Mouse (Mus musculus) stomach, postnatal 0 days (tissue): ENCODE data around the gene Zic4. TPM values are rescaled to one million over a fixed set of nuclear protein-coding genes. Genes with fewer than 3 reads are reported as not detected.
A peak's percentile ranks its signal among the peaks of the same experiment; 100 is the strongest.

Experiments used
- ATAC-seq: fragments of 200-750 bp; cut with Nextera tagmentation; 2 replicates; pipeline ENCODE4 v1.8.0; 2017; ENCODE audit not compliant: low FRiP score, low TSS enrichment
- DNase-seq: peaks from one replicate; pipeline ENCODE4 v3.0.0-alpha.2; 2016; ENCODE audit warnings: low spot score
- H3K27ac ChIP-seq: fragments of 300-500 bp; sonication (generic); replicated peaks from 2 replicates; pipeline ENCODE4 v1.5.1; 2014; ENCODE audit warnings: mild to moderate bottlenecking, control low read depth
- H3K27me3 ChIP-seq: fragments of 300-500 bp; sonication (generic); 2 replicates; pipeline ENCODE4 v1.6.1; 2014; ENCODE audit warnings: low read length; ENCODE audit not compliant: control insufficient read depth, insufficient read depth
- H3K36me3 ChIP-seq: fragments of 300-500 bp; sonication (generic); 2 replicates; pipeline ENCODE4 v1.6.1; 2014; ENCODE audit warnings: low read length, mixed read lengths; ENCODE audit not compliant: control insufficient read depth, insufficient read depth
- H3K4me1 ChIP-seq: fragments of 300-500 bp; sonication (generic); replicated peaks from 2 replicates; pipeline ENCODE4 v1.6.1; 2014; ENCODE audit warnings: antibody characterized with exemption; ENCODE audit not compliant: control insufficient read depth, insufficient read depth
- H3K4me2 ChIP-seq: fragments of 300-500 bp; sonication (generic); replicated peaks from 2 replicates; pipeline ENCODE4 v1.6.1; 2014; ENCODE audit warnings: low read depth, mild to moderate bottlenecking, control low read depth, moderate library complexity
- H3K4me3 ChIP-seq: fragments of 300-500 bp; sonication (generic); 2 replicates; pipeline ENCODE4 v1.5.1; 2014; ENCODE audit warnings: low read depth, low read length, control low read depth
- H3K9ac ChIP-seq: fragments of 300-500 bp; sonication (generic); 2 replicates; pipeline ENCODE4 v1.6.1; 2014; ENCODE audit warnings: mild to moderate bottlenecking, low read length, control low read depth, mixed read lengths
- H3K9me3 ChIP-seq: fragments of 300-500 bp; sonication (generic); 2 replicates; pipeline ENCODE4 v1.6.1; 2016; ENCODE audit warnings: low read length; ENCODE audit not compliant: control insufficient read depth
- CTCF ChIP-seq: IDR thresholded peaks from 2 replicates; pipeline ENCODE4 v1.5.1; 2016; ENCODE audit warnings: antibody characterized with exemption, low read depth, mild to moderate bottlenecking, moderate library complexity
- EP300 ChIP-seq: optimal IDR thresholded peaks from 2 replicates; pipeline ENCODE3; 2016; ENCODE audit warnings: antibody characterized with exemption
- WGBS: fragments of 180-500 bp; shearing (Covaris S2); extraction: QIAGEN DNeasy Blood & Tissue Kit; methylation state at CpG from one replicate; pipeline ENCODE4 v1.1.7; 2014; 5-methylcytosine and 5-hydroxymethylcytosine counted together
- polyA plus RNA-seq: library from polyadenylated mRNA; unstranded; fragments of >200 nt; fragmentation: Nextera tagmentation; extraction: Ambion mirVana; gene quantifications from 2 replicates; pipeline ENCODE4 v1.2.1, GENCODE M21; 2015

The Zic4 gene
- polyA plus RNA-seq, 1 experiment from 2014 or later, result not detected

- Histone ChIP-seq H3K4me2 (peak within 1 kb of the TSS; percentile 52), H3K27ac (no peak within 1 kb of the TSS), H3K9ac (no peak within 1 kb of the TSS), H3K27me3 (peaks cover 37% of the 10 kb centered on the region), H3K36me3 (no peaks in the 10 kb centered on the region), H3K9me3 (no peaks in the 10 kb centered on the region), H3K4me1 (no peaks in the 10 kb centered on the region; the same call in 1 of the 2 replicates), H3K4me3 (peak within 1 kb of the TSS; percentile 37)
- TF ChIP-seq EP300, result no peak
- TF ChIP-seq CTCF, result no peak
- no peak for DNase-seq
- ATAC-seq, result no peak
- under 1% methylated on average over 26 of the region's 33 CpGs for WGBS
These were observed 3.5 kb downstream of the Zic4 start, which contains the start of gene Zic1 for GRCm38 (mm10) chr9:91365664-91366063. TSS of gene Zic1 (minus strand) at chr9:91365810.

GRCm38 (mm10) chr9:91366226-91366998 is 4.2 kb downstream of the Zic4 start:
- DNase-seq, result no peak
- WGBS, result 3% methylated on average over 17 of the region's 18 CpGs

GRCm38 (mm10) chr9:91366999-91367811 is 5.0 kb downstream of the Zic4 start:
- WGBS, result 3% methylated on average over 30 of the region's 30 CpGs
- ATAC-seq, result no peak

More at GRCm38 (mm10) chr9:91366226-91366998, 4.2 kb downstream of the Zic4 start:
- Histone ChIP-seq H3K27ac (no peak overlapping the region), H3K4me1 (no peaks in the 10 kb centered on the region; the same call in 1 of the 2 replicates), H3K4me3 (no peak overlapping the region), H3K27me3 (peaks cover 37% of the 10 kb centered on the region), H3K36me3 (no peaks in the 10 kb centered on the region), H3K9ac (no peak overlapping the region), H3K4me2 (no peak overlapping the region), H3K9me3 (no peaks in the 10 kb centered on the region)
- TF ChIP-seq EP300 (no peak), CTCF (no peak)
- ATAC-seq, result no peak

GRCm38 (mm10) chr9:91368150-91368549 is 5.9 kb downstream of the Zic4 start:
- Histone ChIP-seq H3K4me2 (no peak overlapping the region), H3K9ac (no peak overlapping the region), H3K27ac (no peak overlapping the region), H3K9me3 (no peaks in the 10 kb centered on the region), H3K36me3 (no peaks in the 10 kb centered on the region), H3K4me3 (no peak overlapping the region), H3K4me1 (no peaks in the 10 kb centered on the region; the same call in 1 of the 2 replicates), H3K27me3 (peaks cover 24% of the 10 kb centered on the region; the same call in 1 of the 2 replicates)
- 4% methylated on average over 3 of the region's 3 CpGs for WGBS
- no peak for DNase-seq
- no peak for ATAC-seq
- TF ChIP-seq EP300, result no peak
- TF ChIP-seq CTCF, result no peak

More at GRCm38 (mm10) chr9:91366999-91367811, 5.0 kb downstream of the Zic4 start:
- peaks cover 31% of the 10 kb centered on the region for H3K27me3 ChIP-seq
- no peaks in the 10 kb centered on the region for H3K9me3 ChIP-seq
- H3K4me1 ChIP-seq, result no peaks in the 10 kb centered on the region; the same call in 1 of the 2 replicates
- TF ChIP-seq CTCF (no peak), EP300 (no peak)
- no peak overlapping the region for H3K27ac ChIP-seq
- no peak overlapping the region for H3K4me2 ChIP-seq
- H3K36me3 ChIP-seq, result no peaks in the 10 kb centered on the region
- H3K4me3 ChIP-seq, result no peak overlapping the region
- no peak for DNase-seq
- no peak overlapping the region for H3K9ac ChIP-seq

- no peak overlapping the region for H3K4me3 ChIP-seq
- peaks cover 23% of the 10 kb centered on the region; the same call in 1 of the 2 replicates for H3K27me3 ChIP-seq
- TF ChIP-seq EP300 (no peak), CTCF (no peak)
- DNase-seq (no peak), ATAC-seq (no peak)
- H3K4me2 ChIP-seq, result no peak overlapping the region
- no peaks in the 10 kb centered on the region for H3K36me3 ChIP-seq
- no peak overlapping the region for H3K9ac ChIP-seq
- no peaks in the 10 kb centered on the region for H3K9me3 ChIP-seq
- no peak overlapping the region for H3K27ac ChIP-seq
- WGBS, result 3% methylated on average over 13 of the region's 13 CpGs
- no peaks in the 10 kb centered on the region; the same call in 1 of the 2 replicates for H3K4me1 ChIP-seq
These were observed 6.7 kb downstream of the Zic4 start for GRCm38 (mm10) chr9:91368946-91369292.
